Mouse (Mus musculus): Measurements from ENCODE around the gene Anapc1. TPM values are rescaled to one million over a fixed set of nuclear protein-coding genes. Genes with fewer than 3 reads are reported as not detected.
"Not testable (repeated sequence)": the region's sequence is repeated elsewhere in the genome, so short reads cannot be mapped to it uniquely, and the experiment has no call there.

Gene Anapc1
- total RNA-seq, 2 experiments from 2014 or later = 59.3 to 67.9 TPM

GRCm38 (mm10) chr2:128698140-128698692, 11.0 kb upstream of the Anapc1 start:
- intact Hi-C loops (cut with DNase I) = loop anchor here (1.0 to 10.0 kb wide), 3 partner anchors 49 to 247 kb away; partner anchors contain the start of gene Zc3h8
- DNase-seq (ENCODE audit: low spot score in 2 of 2) = peak; percentile 70 to 76

GRCm38 (mm10) chr2:128697566-128697965, 10.4 kb upstream of the Anapc1 start:
- no peak for DNase-seq (ENCODE audit: low spot score in 2 of 2)
- intact Hi-C loops (cut with DNase I) = loop anchor here (5.0 to 10.0 kb wide), 2 partner anchors 50 to 247 kb away; partner anchors contain the start of gene Zc3h8

- no peak for DNase-seq (ENCODE audit: low spot score in 2 of 2)
- intact Hi-C loops (cut with DNase I) = loop anchor here (5.0 to 10.0 kb wide), 2 partner anchors 50 to 248 kb away; partner anchors contain the start of gene Zc3h8
These were observed 9.9 kb upstream of the Anapc1 start for GRCm38 (mm10) chr2:128697047-128697446.

GRCm38 (mm10) chr2:128696426-128696825, 9.2 kb upstream of the Anapc1 start:
- DNase-seq (ENCODE audit: low spot score in 2 of 2) = no peak
- intact Hi-C loops (cut with DNase I) = loop anchor here (5.0 to 10.0 kb wide), 2 partner anchors 51 to 248 kb away; partner anchors contain the start of gene Zc3h8

GRCm38 (mm10) chr2:128694548-128694947, 7.4 kb upstream of the Anapc1 start:
- DNase-seq (ENCODE audit: low spot score in 2 of 2) = no peak
- intact Hi-C loops (cut with DNase I) = loop anchor here (10.0 kb wide), 1 partner anchor 250 kb away; the partner anchor contains the start of gene Zc3h8

GRCm38 (mm10) chr2:128693828-128694227, 6.6 kb upstream of the Anapc1 start:
- DNase-seq (ENCODE audit: low spot score in 2 of 2) = not testable (repeated sequence)
- intact Hi-C loops (cut with DNase I) = loop anchor here (10.0 kb wide), 1 partner anchor 251 kb away; the partner anchor contains the start of gene Zc3h8

- intact Hi-C loops (cut with DNase I) = loop anchor here (10.0 kb wide), 1 partner anchor 252 kb away; the partner anchor contains the start of gene Zc3h8
- no peak for DNase-seq (ENCODE audit: low spot score in 2 of 2)
These were observed 6.0 kb upstream of the Anapc1 start for GRCm38 (mm10) chr2:128693236-128693635.

GRCm38 (mm10) chr2:128692771-128693170, 5.6 kb upstream of the Anapc1 start:
- DNase-seq (ENCODE audit: low spot score in 2 of 2) = no peak
- intact Hi-C loops (cut with DNase I) = loop anchor here (10.0 kb wide), 1 partner anchor 252 kb away; the partner anchor contains the start of gene Zc3h8

GRCm38 (mm10) chr2:128692336-128692735, 5.1 kb upstream of the Anapc1 start:
- no peak for DNase-seq (ENCODE audit: low spot score in 2 of 2)
- intact Hi-C loops (cut with DNase I) = loop anchor here (10.0 kb wide), 1 partner anchor 252 kb away; the partner anchor contains the start of gene Zc3h8

- intact Hi-C loops (cut with DNase I) = loop anchor here (10.0 kb wide), 1 partner anchor 427 kb away; no protein-coding TSS in a partner anchor
- DNase-seq (ENCODE audit: low spot score in 2 of 2) = no peak
These were observed 448 bp upstream of the Anapc1 start for GRCm38 (mm10) chr2:128687558-128688120.

- intact Hi-C loops (cut with DNase I) = loop anchor here (10.0 kb wide), 1 partner anchor 434 kb away; no protein-coding TSS in a partner anchor
- DNase-seq (ENCODE audit: low spot score in 2 of 2) = no peak
These were observed 6.5 kb downstream of the Anapc1 start for GRCm38 (mm10) chr2:128680661-128681060.

- intact Hi-C loops (cut with DNase I) = loop anchor here (5.0 to 10.0 kb wide), 3 partner anchors 37 to 1386 kb away; no protein-coding TSS in a partner anchor
These were observed 66.6 kb downstream of the Anapc1 start for GRCm38 (mm10) chr2:128620578-128620977.

GRCm38 (mm10) chr2:128615366-128615765, 71.8 kb downstream of the Anapc1 start:
- intact Hi-C loops (cut with DNase I) = no loop called here
- no peak for DNase-seq (ENCODE audit: low spot score in 2 of 2)

More at GRCm38 (mm10) chr2:128620578-128620977, 66.6 kb downstream of the Anapc1 start:
- DNase-seq (ENCODE audit: low spot score in 2 of 2) = no peak

GRCm38 (mm10) chr2:128613365-128613764, 73.8 kb downstream of the Anapc1 start:
- DNase-seq (ENCODE audit: low spot score in 2 of 2) = no peak
- intact Hi-C loops (cut with DNase I) = no loop called here

GRCm38 (mm10) chr2:128612275-128612674, 74.9 kb downstream of the Anapc1 start:
- intact Hi-C loops (cut with DNase I) = no loop called here
- no peak for DNase-seq (ENCODE audit: low spot score in 2 of 2)

GRCm38 (mm10) chr2:128611178-128611577, 76.0 kb downstream of the Anapc1 start:
- intact Hi-C loops (cut with DNase I) = no loop called here
- DNase-seq (ENCODE audit: low spot score in 2 of 2) = no peak

GRCm38 (mm10) chr2:128609286-128609685, 77.9 kb downstream of the Anapc1 start:
- intact Hi-C loops (cut with DNase I) = no loop called here
- no peak for DNase-seq (ENCODE audit: low spot score in 2 of 2)

- no peak for DNase-seq (ENCODE audit: low spot score in 2 of 2)
- intact Hi-C loops (cut with DNase I) = no loop called here
These were observed 85.7 kb downstream of the Anapc1 start for GRCm38 (mm10) chr2:128601534-128601933.

GRCm38 (mm10) chr2:128592301-128592700, 94.9 kb downstream of the Anapc1 start:
- intact Hi-C loops (cut with DNase I) = no loop called here
- DNase-seq (ENCODE audit: low spot score in 2 of 2) = no peak

- DNase-seq (ENCODE audit: low spot score in 2 of 2) = no peak
- intact Hi-C loops (cut with DNase I) = no loop called here
These were observed 96.3 kb downstream of the Anapc1 start, which contains the start of gene Spdye4c for GRCm38 (mm10) chr2:128590909-128591308. Gene Spdye4c, plus strand, starts transcription at chr2:128591209.

Data from left cerebral cortex, postnatal 25 days (tissue).